Mouse (Mus musculus) Patski (cell line): Measurements from ENCODE around the gene Faap20. TPM values are rescaled to one million over a fixed set of nuclear protein-coding genes. Genes with fewer than 3 reads are reported as not detected.

Experiments
- ATAC-seq: fragments of 100-300 bp; one replicate; pipeline ENCODE4 v1.8.0; 2021
- CTCF ChIA-PET: fragments of 350-600 bp; sonication (Branson Sonifier 250); formaldehyde crosslinking; loops from one replicate; lab custom pipeline; 2022; ENCODE audit warnings: inconsistent platforms; lab: Charles Lee
- POLR2A ChIA-PET: fragments of 350-600 bp; sonication (Branson Sonifier 250); formaldehyde crosslinking; loops from one replicate; lab custom pipeline; 2022; ENCODE audit warnings: antibody characterized with exemption, inconsistent platforms; lab: Charles Lee
- DNase-seq: peaks from one replicate; pipeline ENCODE4 v3.0.0-alpha.2; 2011; ENCODE audit warnings: low read depth, low spot score
- H3K27me3 ChIP-seq: fragments of 371-371 bp; one replicate; pipeline ENCODE4 v1.5.1; 2021
- CTCF ChIP-seq: fragments of 100-300 bp; IDR thresholded peaks from one replicate; pipeline ENCODE4 v1.5.1; 2021
- in situ Hi-C: fragments of 300-500 bp; cut with MboI; formaldehyde crosslinking; loops from 3 replicates; pipeline ENCODE4 v1.11.1; 2018; ENCODE audit warnings: low pct_unique_long_range_greater_than_20kb, mixed read lengths
- polyA plus RNA-seq: library from polyadenylated mRNA; unstranded; gene quantifications from one replicate; pipeline ENCODE4 v1.2.3, GENCODE M21; 2021

Gene Faap20
- polyA plus RNA-seq, 1 experiment from 2014 or later, result 25.5 TPM

GRCm38 (mm10) chr4:155228461-155228860 is 21.1 kb upstream of the Faap20 start:
- in situ Hi-C loops, result loop anchor here (25.0 kb wide), 1 partner anchor 341 kb away; the partner anchor contains the start of gene Fam213b
- DNase-seq (no peak), ATAC-seq (no peak)
- H3K27me3 ChIP-seq, result no peaks in the 10 kb centered on the region
- ChIA-PET POLR2A (no interaction called here), CTCF (no interaction called here)
- no peak for TF ChIP-seq CTCF

- DNase-seq, result no peak
- ChIA-PET CTCF (interaction anchor here (0.9 to 2.7 kb wide), 4 partner anchors 10 to 139 kb away, joined by 3 to 14 read pairs (median 5); no protein-coding TSS in a partner anchor), POLR2A (interaction anchor here (1.2 to 3.5 kb wide), 3 partner anchors 9 to 14 kb away, joined by 3 to 27 read pairs (median 3); partner anchors contain the start of gene Ski)
- no peak for TF ChIP-seq CTCF
- H3K27me3 ChIP-seq, result no peaks in the 10 kb centered on the region
- in situ Hi-C loops, result loop anchor here (25.0 kb wide), 1 partner anchor 347 kb away; the partner anchor contains the start of gene Fam213b
- ATAC-seq, result no peak
Observed at GRCm38 (mm10) chr4:155233878-155234277, 15.7 kb upstream of the Faap20 start.

GRCm38 (mm10) chr4:155234371-155235310 is 15.0 kb upstream of the Faap20 start:
- ChIA-PET CTCF (interaction anchor here (0.9 to 2.7 kb wide), 3 partner anchors 11 to 28 kb away, joined by 3 to 14 read pairs (median 5); no protein-coding TSS in a partner anchor), POLR2A (interaction anchor here (0.9 to 3.5 kb wide), 4 partner anchors 10 to 14 kb away, joined by 3 to 27 read pairs (median 4); partner anchors contain the start of gene Ski)
- TF ChIP-seq CTCF, result no peak
- ATAC-seq (no peak), DNase-seq (no peak)
- in situ Hi-C loops, result loop anchor here (25.0 kb wide), 1 partner anchor 347 kb away; the partner anchor contains the start of gene Fam213b
- no peaks in the 10 kb centered on the region for H3K27me3 ChIP-seq

- ATAC-seq (peak; percentile 65), DNase-seq (peak; percentile 96)
- POLR2A ChIA-PET, result interaction anchor here (0.9 to 3.5 kb wide), 4 partner anchors 10 to 15 kb away, joined by 3 to 27 read pairs (median 4); partner anchors contain the start of gene Ski
- no peak for TF ChIP-seq CTCF
- H3K27me3 ChIP-seq, result no peaks in the 10 kb centered on the region
- in situ Hi-C loops, result loop anchor here (25.0 kb wide), 1 partner anchor 348 kb away; the partner anchor contains the start of gene Fam213b
- CTCF ChIA-PET, result interaction anchor here (1.1 to 2.7 kb wide), 5 partner anchors 10 to 142 kb away, joined by 3 to 14 read pairs (median 4); partner anchors contain the start of gene Ski
Observed at GRCm38 (mm10) chr4:155235311-155236119, 14.1 kb upstream of the Faap20 start.

GRCm38 (mm10) chr4:155236737-155237385 is 12.7 kb upstream of the Faap20 start:
- no peak for TF ChIP-seq CTCF
- CTCF ChIA-PET, result interaction anchor here (1.1 to 1.3 kb wide), 2 partner anchors 14 to 143 kb away, joined by 3 to 4 read pairs; partner anchors contain the start of gene Ski
- ATAC-seq (no peak), DNase-seq (no peak)
- H3K27me3 ChIP-seq, result no peaks in the 10 kb centered on the region
- POLR2A ChIA-PET, result interaction anchor here (1.0 to 3.5 kb wide), 2 partner anchors 17 to 92 kb away, joined by 4 to 27 read pairs; partner anchors contain the start of gene Ski
- in situ Hi-C loops, result loop anchor here (25.0 kb wide), 1 partner anchor 350 kb away; the partner anchor contains the start of gene Fam213b

- no peak for TF ChIP-seq CTCF
- in situ Hi-C loops, result loop anchor here (25.0 kb wide), 1 partner anchor 351 kb away; the partner anchor contains the start of gene Fam213b
- no peaks in the 10 kb centered on the region for H3K27me3 ChIP-seq
- ATAC-seq (peak; percentile 55), DNase-seq (peak; percentile 93)
- POLR2A ChIA-PET, result interaction anchor here (1.6 kb wide), 1 partner anchor 19 kb away, joined by 4 read pairs; no protein-coding TSS in a partner anchor
- CTCF ChIA-PET, result no interaction called here
Observed at GRCm38 (mm10) chr4:155238276-155238675, 11.3 kb upstream of the Faap20 start.

GRCm38 (mm10) chr4:155239494-155239893 is 10.1 kb upstream of the Faap20 start:
- ChIA-PET POLR2A (interaction anchor here (0.7 kb wide), 1 partner anchor 28 kb away, joined by 5 read pairs; no protein-coding TSS in a partner anchor), CTCF (no interaction called here)
- no peaks in the 10 kb centered on the region for H3K27me3 ChIP-seq
- DNase-seq (no peak), ATAC-seq (no peak)
- no peak for TF ChIP-seq CTCF
- in situ Hi-C loops, result loop anchor here (25.0 kb wide), 1 partner anchor 352 kb away; the partner anchor contains the start of gene Fam213b

GRCm38 (mm10) chr4:155241789-155242188 is 7.8 kb upstream of the Faap20 start:
- TF ChIP-seq CTCF, result no peak
- DNase-seq (no peak), ATAC-seq (no peak)
- ChIA-PET POLR2A (no interaction called here), CTCF (no interaction called here)
- in situ Hi-C loops, result loop anchor here (25.0 kb wide), 1 partner anchor 354 kb away; the partner anchor contains the start of gene Fam213b
- H3K27me3 ChIP-seq, result no peaks in the 10 kb centered on the region

- no peak for DNase-seq
- CTCF ChIA-PET, result no interaction called here
- POLR2A ChIA-PET, result no interaction called here
- H3K27me3 ChIP-seq, result no peaks in the 10 kb centered on the region
- no peak for ATAC-seq
- TF ChIP-seq CTCF, result no peak
- in situ Hi-C loops, result loop anchor here (25.0 kb wide), 1 partner anchor 355 kb away; the partner anchor contains the start of gene Fam213b
Observed at GRCm38 (mm10) chr4:155242292-155242691, 7.3 kb upstream of the Faap20 start.
